In the genomic region with DNA sequence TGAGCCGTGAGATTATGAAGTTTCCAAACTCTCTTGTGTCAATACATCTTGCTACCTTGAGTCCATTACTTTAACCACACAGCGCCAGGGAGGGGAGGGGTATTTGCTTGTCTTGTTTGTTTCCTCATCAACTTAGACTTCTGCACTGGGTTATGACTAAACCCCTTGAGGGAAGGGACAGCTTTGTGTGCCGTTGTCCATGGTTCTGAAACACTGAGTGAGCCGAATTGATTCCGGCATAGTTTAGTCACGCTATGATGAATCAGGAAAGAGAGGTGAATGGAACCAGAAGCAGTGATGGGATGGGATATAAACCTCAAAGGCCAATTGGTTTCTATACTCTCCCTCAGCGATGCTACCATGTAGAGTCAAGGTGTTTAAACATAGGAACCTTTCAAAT, we compare ENCODE assay signal across 11 mouse cellular contexts. TPM values are rescaled to one million over a fixed set of nuclear protein-coding genes. Genes with fewer than 3 reads are reported as not detected.
DNase-seq lines count a peak whose midpoint lies in the region; ATAC-seq and TF ChIP-seq lines count a peak whose summit lies in the region.
"Had no signal": no experiment of that assay in that cellular context is flagged by ENCODE, and none has a peak within 500 bp of the region (broad histone marks: within the 10 kb centered on the region; RNA-seq: fewer than 3 reads in every experiment).

No protein-coding gene starts in this region.

- peak; percentile 39 for DNase-seq in hindbrain, embryonic 11.5 days (ENCODE audit: low spot score)
- DNase-seq in hindbrain, embryonic 14.5 days (ENCODE audit: low spot score): no peak
- DNase-seq in 416B (ENCODE audit: low read depth): peak; percentile 27
- peak; percentile 45 for DNase-seq in ZHBTc4 (ENCODE audit: low read depth, low spot score)
- DNase-seq in limb, embryonic 10.5 days (ENCODE audit: low spot score): peak; percentile 59
- DNase-seq in urinary bladder, postnatal 36 days (ENCODE audit: low spot score in 2 of 2): no peak
- DNase-seq in cerebellum, adult 2 months: no peak
- DNase-seq in frontal cortex, postnatal 36 days (ENCODE audit: low spot score in 2 of 2): no peak
- DNase-seq: lung, postnatal 36 days had no signal

- 44% methylated on average over 7 of the region's 7 CpGs for WGBS in hindbrain, embryonic 11.5 days
- 34% methylated on average over 7 of the region's 7 CpGs for WGBS in hindbrain, embryonic 14.5 days
- 60% methylated on average over 7 of the region's 7 CpGs for WGBS in limb, embryonic 10.5 days
- WGBS in cerebellum, adult 2 months: 48% methylated on average over 7 of the region's 7 CpGs

- no peak overlapping the region for H3K4me2 ChIP-seq in hindbrain, embryonic 11.5 days (replicated peaks; ENCODE audit: low read depth, low read length)
- H3K4me2 ChIP-seq in hindbrain, embryonic 14.5 days (replicated peaks): no peak overlapping the region

- no peak overlapping the region for H3K27ac ChIP-seq in hindbrain, embryonic 11.5 days (ENCODE audit: low read depth, low read length)
- no peak overlapping the region for H3K27ac ChIP-seq in hindbrain, embryonic 14.5 days
- H3K27ac ChIP-seq in limb, embryonic 10.5 days: no peak overlapping the region
- H3K27ac ChIP-seq in cerebellum, adult 2 months (ENCODE audit: insufficient read depth, low read length): no peak overlapping the region
- H3K27ac ChIP-seq: heart, embryonic 10.5 days had no signal

- no peaks in the 10 kb centered on the region for H3K36me3 ChIP-seq in hindbrain, embryonic 11.5 days (ENCODE audit: control insufficient read depth, insufficient read depth, low read length)
- no peaks in the 10 kb centered on the region for H3K36me3 ChIP-seq in hindbrain, embryonic 14.5 days (replicated peaks; ENCODE audit: control insufficient read depth, insufficient read depth)
- no peaks in the 10 kb centered on the region for H3K36me3 ChIP-seq in limb, embryonic 10.5 days
- H3K36me3 ChIP-seq: heart, embryonic 10.5 days had no signal

- peak; percentile 53 for ATAC-seq in hindbrain, embryonic 11.5 days (ENCODE audit: low FRiP score)
- no peak for ATAC-seq in hindbrain, embryonic 14.5 days (ENCODE audit: low FRiP score)
- ATAC-seq: forebrain, embryonic 16.5 days had no signal

- H3K9ac ChIP-seq in hindbrain, embryonic 11.5 days (ENCODE audit: low read depth, low read length): no peak overlapping the region
- H3K9ac ChIP-seq in hindbrain, embryonic 14.5 days: no peak overlapping the region

- H3K9me3 ChIP-seq in hindbrain, embryonic 11.5 days (ENCODE audit: control insufficient read depth, low read length): no peaks in the 10 kb centered on the region
- H3K9me3 ChIP-seq in hindbrain, embryonic 14.5 days (ENCODE audit: control insufficient read depth, low read length): no peaks in the 10 kb centered on the region
- H3K9me3 ChIP-seq in limb, embryonic 10.5 days (replicated peaks): no peaks in the 10 kb centered on the region
- H3K9me3 ChIP-seq: heart, embryonic 10.5 days had no signal

- H3K4me1 ChIP-seq in hindbrain, embryonic 11.5 days (replicated peaks; ENCODE audit: control insufficient read depth, insufficient read depth, low read length): no peaks in the 10 kb centered on the region
- no peaks in the 10 kb centered on the region for H3K4me1 ChIP-seq in hindbrain, embryonic 14.5 days (replicated peaks; ENCODE audit: control insufficient read depth, insufficient read depth, low read length)
- no peaks in the 10 kb centered on the region for H3K4me1 ChIP-seq in limb, embryonic 10.5 days
- no peaks in the 10 kb centered on the region for H3K4me1 ChIP-seq in cerebellum, adult 2 months (ENCODE audit: control insufficient read depth, insufficient read depth, low read length)
- H3K4me1 ChIP-seq: heart, embryonic 10.5 days had no signal

- TF ChIP-seq CTCF in cerebellum, adult 2 months (IDR thresholded peaks at IDR 0.05; ENCODE audit: borderline replicate concordance, insufficient read depth, low read depth, low read length): no peak

- H3K27me3 ChIP-seq in hindbrain, embryonic 11.5 days (ENCODE audit: control insufficient read depth, insufficient read depth, low read length): no peaks in the 10 kb centered on the region
- H3K27me3 ChIP-seq in hindbrain, embryonic 14.5 days (ENCODE audit: control insufficient read depth, insufficient read depth, low read length): no peaks in the 10 kb centered on the region
- H3K27me3 ChIP-seq in limb, embryonic 10.5 days (ENCODE audit: low read depth, poor library complexity, severe bottlenecking): no peaks in the 10 kb centered on the region
- H3K27me3 ChIP-seq in cerebellum, adult 2 months (ENCODE audit: control insufficient read depth, insufficient read depth, low read length): no peaks in the 10 kb centered on the region

- H3K4me3 ChIP-seq in hindbrain, embryonic 11.5 days (ENCODE audit: low read depth, low read length): no peak overlapping the region
- no peak overlapping the region for H3K4me3 ChIP-seq in hindbrain, embryonic 14.5 days (replicated peaks; ENCODE audit: low read length)
- no peak overlapping the region for H3K4me3 ChIP-seq in limb, embryonic 10.5 days
- H3K4me3 ChIP-seq in cerebellum, adult 2 months (replicated peaks; ENCODE audit: insufficient read depth, low read depth, low read length): no peak overlapping the region
- H3K4me3 ChIP-seq: heart, embryonic 10.5 days had no signal

- TF ChIP-seq POLR2A in cerebellum, adult 2 months (IDR thresholded peaks at IDR 0.05; ENCODE audit: borderline replicate concordance, insufficient read depth, low read length): no peak

RNA-seq across cellular contexts. Expression of a gene that starts 52.6 kb away (rescaled TPM):
- 25.2 and 32.2 TPM in 2 replicates for polyA plus RNA-seq in hindbrain, embryonic 11.5 days (2014; fragmentation: Nextera tagmentation; extraction: Ambion mirVana)
- polyA plus RNA-seq in hindbrain, embryonic 14.5 days (2014; fragmentation: Nextera tagmentation; extraction: Ambion mirVana): 22.4 and 23.0 TPM in 2 replicates
- polyA plus RNA-seq in limb, embryonic 10.5 days (2016; fragmentation: Nextera tagmentation; extraction: Ambion mirVana): 10.5 and 12.2 TPM in 2 replicates
- 7.7 and 10.6 TPM in 2 replicates for polyA plus RNA-seq in cerebellum, adult 2 months (2012; rRNA removed)

Comparison
In these comparisons a context has a peak if more than half of its experiments do, and no peak if none do; other contexts are left out.
1. DNase-seq: peak in hindbrain, embryonic 11.5 days (single experiment), 416B (single experiment), ZHBTc4 (single experiment) and limb, embryonic 10.5 days (single experiment); none in hindbrain, embryonic 14.5 days (single experiment), urinary bladder, postnatal 36 days (0 of 2), cerebellum, adult 2 months (0 of 2) and frontal cortex, postnatal 36 days (0 of 2).